Mouse (Mus musculus) megakaryocyte, embryonic 14.5 days (primary cell): ENCODE measurements at regions not wholly inside any gene's neighbourhood (a gene's known extent, or its start where the extent isn't known, plus 50 kb on each side); places are given as distances from the start of the nearest gene placed in this dataset.
A peak's percentile ranks its signal among the peaks of the same experiment; 100 is the strongest.

Experiments used
- H3K27me3 ChIP-seq: replicated peaks from 2 replicates; pipeline ENCODE3; 2012; ENCODE audit warnings: inconsistent platforms
- H3K36me3 ChIP-seq: replicated peaks from 2 replicates; pipeline ENCODE3; 2012; ENCODE audit warnings: low read length, inconsistent platforms, mixed read lengths
- H3K4me1 ChIP-seq: 2 replicates; pipeline ENCODE4 v1.6.1; 2012; ENCODE audit warnings: inconsistent platforms
- H3K4me3 ChIP-seq: replicated peaks from 2 replicates; pipeline ENCODE3; 2012; ENCODE audit warnings: moderate library complexity, mild to moderate bottlenecking, inconsistent platforms
- H3K9me3 ChIP-seq: 2 replicates; pipeline ENCODE4 v1.6.1; 2012; ENCODE audit warnings: inconsistent platforms
- FLI1 ChIP-seq: IDR thresholded peaks from 2 replicates; pipeline ENCODE4 v1.6.1; 2012; ENCODE audit warnings: low read length, inconsistent platforms, mixed read lengths
- GATA1 ChIP-seq: IDR thresholded peaks from 3 replicates; pipeline ENCODE4 v1.6.1; 2012; ENCODE audit warnings: mixed read lengths, low read length, inconsistent platforms, borderline replicate concordance

- H3K4me1 ChIP-seq = no peaks in the 10 kb centered on the region; the same call in 1 of the 2 replicates
- H3K36me3 ChIP-seq = no peaks in the 10 kb centered on the region
- H3K9me3 ChIP-seq = no peaks in the 10 kb centered on the region
- TF ChIP-seq GATA1 = no peak
- TF ChIP-seq FLI1 = no peak
- no peak overlapping the region for H3K4me3 ChIP-seq
- H3K27me3 ChIP-seq = no peaks in the 10 kb centered on the region
These were observed 102.8 kb downstream of the Ttc32 start for GRCm38 (mm10) chr12:9132621-9133020.

- TF ChIP-seq FLI1 = no peak
- TF ChIP-seq GATA1 = no peak
- peaks cover 4% of the 10 kb centered on the region for H3K9me3 ChIP-seq
- H3K4me1 ChIP-seq = no peaks in the 10 kb centered on the region
- H3K36me3 ChIP-seq = no peaks in the 10 kb centered on the region
- no peak overlapping the region for H3K4me3 ChIP-seq
- no peaks in the 10 kb centered on the region for H3K27me3 ChIP-seq
These were observed 104.4 kb downstream of the Ttc32 start for GRCm38 (mm10) chr12:9133890-9134870.

- Histone ChIP-seq H3K36me3 (no peaks in the 10 kb centered on the region), H3K4me1 (no peaks in the 10 kb centered on the region), H3K4me3 (no peak overlapping the region), H3K27me3 (no peaks in the 10 kb centered on the region), H3K9me3 (no peaks in the 10 kb centered on the region)
- TF ChIP-seq GATA1 (no peak), FLI1 (no peak)
These were observed 121.2 kb downstream of the Ttc32 start for GRCm38 (mm10) chr12:9151001-9151400.

GRCm38 (mm10) chr12:9151426-9151825, 121.6 kb downstream of the Ttc32 start:
- no peaks in the 10 kb centered on the region for H3K4me1 ChIP-seq
- H3K4me3 ChIP-seq = no peak overlapping the region
- no peaks in the 10 kb centered on the region for H3K36me3 ChIP-seq
- H3K9me3 ChIP-seq = no peaks in the 10 kb centered on the region
- no peaks in the 10 kb centered on the region for H3K27me3 ChIP-seq
- no peak for TF ChIP-seq FLI1
- no peak for TF ChIP-seq GATA1

GRCm38 (mm10) chr12:9154491-9154890, 124.7 kb downstream of the Ttc32 start:
- TF ChIP-seq GATA1 = no peak
- TF ChIP-seq FLI1 = no peak
- no peaks in the 10 kb centered on the region for H3K36me3 ChIP-seq
- no peaks in the 10 kb centered on the region for H3K9me3 ChIP-seq
- H3K4me3 ChIP-seq = no peak overlapping the region
- no peaks in the 10 kb centered on the region for H3K27me3 ChIP-seq
- no peaks in the 10 kb centered on the region for H3K4me1 ChIP-seq

DNA sequence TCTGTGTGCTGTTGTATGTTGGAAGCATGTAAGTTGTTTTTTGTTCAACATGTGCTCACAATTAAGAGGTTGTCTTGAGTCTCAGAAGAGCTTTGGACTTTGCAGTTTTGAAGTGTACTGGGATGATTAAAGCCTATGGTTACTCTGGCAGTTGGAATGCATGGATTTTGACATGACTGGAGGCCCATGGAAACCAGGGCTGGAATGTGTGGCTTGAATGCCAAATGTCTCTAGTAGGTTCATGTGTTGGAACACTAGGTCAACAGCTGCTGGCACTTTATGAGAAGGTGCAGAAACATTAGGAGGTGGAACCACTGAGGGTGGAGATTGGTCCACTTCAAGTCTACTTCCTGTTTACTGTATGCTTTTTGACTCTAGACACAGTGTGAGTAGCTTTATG, 127.0 kb downstream of the Ttc32 start:
- TF ChIP-seq FLI1 (no peak), GATA1 (no peak)
- no peaks in the 10 kb centered on the region for H3K9me3 ChIP-seq
- no peak overlapping the region for H3K4me3 ChIP-seq
- H3K36me3 ChIP-seq = no peaks in the 10 kb centered on the region
- no peaks in the 10 kb centered on the region for H3K27me3 ChIP-seq
- H3K4me1 ChIP-seq = no peaks in the 10 kb centered on the region

DNA sequence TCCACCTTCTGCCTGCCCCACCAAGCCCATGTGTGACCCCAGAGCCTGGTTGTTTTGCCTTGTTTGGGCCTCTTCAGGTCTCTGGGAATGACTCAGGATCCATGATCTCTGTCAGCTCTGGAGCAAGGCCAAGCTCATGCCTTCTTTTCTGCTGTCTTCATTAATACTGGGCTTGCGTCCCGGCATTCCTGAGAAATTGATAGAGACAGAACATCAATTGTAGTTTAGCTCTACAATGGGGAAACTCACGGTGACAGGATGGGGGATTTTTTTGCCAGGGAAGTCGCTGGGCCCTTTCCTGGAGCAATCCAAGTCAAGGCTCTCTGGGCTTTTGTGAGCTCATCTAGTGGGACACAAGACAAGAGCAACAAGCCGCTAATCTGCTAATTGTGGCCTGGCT, 129.0 kb downstream of the Ttc32 start:
- no peaks in the 10 kb centered on the region for H3K36me3 ChIP-seq
- no peak overlapping the region for H3K4me3 ChIP-seq
- H3K27me3 ChIP-seq = no peaks in the 10 kb centered on the region
- no peaks in the 10 kb centered on the region for H3K4me1 ChIP-seq
- TF ChIP-seq FLI1 (no peak), GATA1 (no peak)
- H3K9me3 ChIP-seq = no peaks in the 10 kb centered on the region

DNA sequence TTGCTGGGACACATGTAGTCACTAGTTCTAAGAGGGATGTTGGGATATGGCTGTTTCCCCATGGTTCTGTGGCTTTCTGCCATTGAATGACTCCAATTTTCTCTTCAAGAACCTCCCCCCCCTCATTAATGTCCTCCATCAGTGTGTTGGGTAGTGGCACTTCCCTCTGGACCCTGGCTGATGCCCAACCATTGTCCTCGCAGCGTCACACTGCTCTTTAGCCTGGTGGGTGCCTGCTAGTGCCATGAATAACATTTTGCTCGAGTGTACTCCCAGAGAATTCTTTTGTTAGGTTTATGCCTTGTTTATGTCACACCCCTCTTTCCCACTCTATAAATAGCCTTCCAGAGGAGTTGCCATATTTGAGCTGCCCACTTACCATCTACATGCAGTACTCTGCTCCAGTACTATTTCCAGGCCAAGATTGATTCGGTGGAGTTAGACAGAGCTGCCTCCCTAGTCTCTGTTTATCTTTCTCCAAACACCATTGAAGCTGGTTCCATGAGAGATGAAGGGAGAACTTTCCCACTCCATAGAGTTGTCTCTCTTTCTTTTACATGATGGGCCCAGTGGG, 135.7 kb downstream of the Ttc32 start:
- no peak overlapping the region for H3K4me3 ChIP-seq
- no peaks in the 10 kb centered on the region for H3K36me3 ChIP-seq

DNA sequence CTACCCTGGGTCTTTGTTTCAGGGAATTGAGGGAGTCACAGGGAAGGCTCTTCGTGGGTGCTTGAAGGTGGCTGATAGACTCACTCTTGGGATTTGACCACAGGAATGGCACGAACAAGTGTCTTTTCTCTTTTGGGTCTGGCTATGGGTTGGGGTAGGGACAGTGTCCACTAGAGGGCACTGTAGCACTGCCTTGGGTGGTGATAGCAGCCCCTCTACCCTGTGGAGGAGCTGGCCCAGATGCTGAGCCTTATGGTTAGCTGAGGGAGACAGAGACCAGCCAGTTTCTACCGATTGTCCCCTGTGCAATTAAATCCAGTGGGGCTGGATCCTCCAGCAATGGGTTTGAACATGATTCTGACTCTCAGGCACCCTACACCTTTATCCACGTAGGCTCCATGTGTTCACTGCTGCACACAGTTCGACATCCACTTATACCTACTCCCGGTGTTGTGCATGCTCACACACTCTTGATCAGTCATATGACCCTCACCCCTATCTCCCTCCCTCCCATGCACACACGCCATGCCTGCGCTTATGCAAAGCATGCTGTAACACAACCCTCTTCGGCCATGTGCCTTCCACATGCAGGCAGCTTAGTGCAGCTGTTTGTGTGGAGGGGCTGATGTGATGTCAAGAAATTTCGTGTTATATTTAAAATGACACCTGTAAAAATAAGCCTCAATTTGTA, 136.6 kb downstream of the Ttc32 start:
- no peaks in the 10 kb centered on the region for H3K36me3 ChIP-seq
- H3K4me3 ChIP-seq = peak overlapping the region; percentile 51
- no peaks in the 10 kb centered on the region for H3K9me3 ChIP-seq
- no peaks in the 10 kb centered on the region for H3K4me1 ChIP-seq
- H3K27me3 ChIP-seq = no peaks in the 10 kb centered on the region
- TF ChIP-seq FLI1 (no peak), GATA1 (no peak)

More for the DNA sequence above, 135.7 kb downstream of the Ttc32 start:
- no peaks in the 10 kb centered on the region for H3K27me3 ChIP-seq
- TF ChIP-seq GATA1 (no peak), FLI1 (no peak)
- no peaks in the 10 kb centered on the region for H3K9me3 ChIP-seq
- H3K4me1 ChIP-seq = no peaks in the 10 kb centered on the region

GRCm38 (mm10) chr12:9169008-9169407, 139.2 kb downstream of the Ttc32 start:
- TF ChIP-seq FLI1 (no peak), GATA1 (no peak)
- Histone ChIP-seq H3K4me1 (no peaks in the 10 kb centered on the region), H3K27me3 (no peaks in the 10 kb centered on the region), H3K36me3 (no peaks in the 10 kb centered on the region), H3K9me3 (no peaks in the 10 kb centered on the region), H3K4me3 (no peak overlapping the region)
